Mouse (Mus musculus) midbrain, embryonic 12.5 days (tissue): ENCODE measurements at regions not wholly inside any gene's neighbourhood (a gene's known extent, or its start where the extent isn't known, plus 50 kb on each side); places are given as distances from the start of the nearest gene placed in this dataset.

ENCODE experiments used
- ATAC-seq: fragments of 200-750 bp; cut with Nextera tagmentation; 2 replicates; pipeline ENCODE4 v1.8.0; 2017; ENCODE audit warnings: low read depth, moderate TSS enrichment, moderate library complexity; ENCODE audit not compliant: low FRiP score
- H3K27ac ChIP-seq: fragments of 300-500 bp; sonication (generic); replicated peaks from 2 replicates; pipeline ENCODE4 v1.5.1; 2016; ENCODE audit warnings: mild to moderate bottlenecking
- H3K27me3 ChIP-seq: fragments of 300-500 bp; sonication (generic); 2 replicates; pipeline ENCODE4 v1.6.1; 2016; ENCODE audit warnings: mild to moderate bottlenecking
- H3K36me3 ChIP-seq: fragments of 300-500 bp; sonication (generic); 2 replicates; pipeline ENCODE4 v1.6.1; 2016
- H3K4me1 ChIP-seq: fragments of 300-500 bp; sonication (generic); 2 replicates; pipeline ENCODE4 v1.6.1; 2016
- H3K4me2 ChIP-seq: fragments of 300-500 bp; sonication (generic); replicated peaks from 2 replicates; pipeline ENCODE4 v1.6.1; 2016; ENCODE audit warnings: mild to moderate bottlenecking, moderate library complexity
- H3K4me3 ChIP-seq: fragments of 300-500 bp; sonication (generic); 2 replicates; pipeline ENCODE4 v1.5.1; 2016; ENCODE audit warnings: mild to moderate bottlenecking
- H3K9ac ChIP-seq: fragments of 300-500 bp; sonication (generic); replicated peaks from 2 replicates; pipeline ENCODE4 v1.6.1; 2016; ENCODE audit warnings: mild to moderate bottlenecking, moderate library complexity
- H3K9me3 ChIP-seq: fragments of 300-500 bp; sonication (generic); 2 replicates; pipeline ENCODE4 v1.6.1; 2016; ENCODE audit warnings: mild to moderate bottlenecking
- WGBS: fragments of 180-500 bp; shearing (Covaris S2); methylation state at CpG from one replicate; pipeline ENCODE4 v1.1.7; 2016; 5-methylcytosine and 5-hydroxymethylcytosine counted together

DNA sequence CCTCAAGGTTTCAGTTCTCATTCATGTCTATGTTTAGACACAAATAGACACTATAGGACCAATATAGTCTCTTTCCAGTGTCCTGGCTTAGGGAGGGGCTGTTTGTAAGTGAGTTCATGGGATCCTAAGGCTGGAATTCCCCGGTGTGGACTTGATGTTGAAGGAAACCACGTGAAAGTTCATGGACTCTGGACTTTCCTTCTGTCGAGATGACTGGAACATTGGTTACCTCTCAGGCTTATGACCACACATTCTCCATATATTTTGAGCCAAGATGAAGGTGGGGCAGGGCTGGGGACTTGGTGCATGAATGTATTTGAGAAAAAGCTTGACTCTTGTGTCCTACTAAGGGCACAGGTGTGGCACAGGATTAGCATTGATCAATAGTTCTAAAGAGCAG lies 206.3 kb upstream of the Ankrd55 start:
- Histone ChIP-seq H3K9me3 (no peaks in the 10 kb centered on the region), H3K36me3 (no peaks in the 10 kb centered on the region), H3K27ac (no peak overlapping the region), H3K4me2 (no peak overlapping the region), H3K4me1 (no peaks in the 10 kb centered on the region), H3K27me3 (no peaks in the 10 kb centered on the region), H3K4me3 (no peak overlapping the region), H3K9ac (no peak overlapping the region)
- WGBS = 87% methylated on average over 3 of the region's 3 CpGs
- no peak for ATAC-seq

DNA sequence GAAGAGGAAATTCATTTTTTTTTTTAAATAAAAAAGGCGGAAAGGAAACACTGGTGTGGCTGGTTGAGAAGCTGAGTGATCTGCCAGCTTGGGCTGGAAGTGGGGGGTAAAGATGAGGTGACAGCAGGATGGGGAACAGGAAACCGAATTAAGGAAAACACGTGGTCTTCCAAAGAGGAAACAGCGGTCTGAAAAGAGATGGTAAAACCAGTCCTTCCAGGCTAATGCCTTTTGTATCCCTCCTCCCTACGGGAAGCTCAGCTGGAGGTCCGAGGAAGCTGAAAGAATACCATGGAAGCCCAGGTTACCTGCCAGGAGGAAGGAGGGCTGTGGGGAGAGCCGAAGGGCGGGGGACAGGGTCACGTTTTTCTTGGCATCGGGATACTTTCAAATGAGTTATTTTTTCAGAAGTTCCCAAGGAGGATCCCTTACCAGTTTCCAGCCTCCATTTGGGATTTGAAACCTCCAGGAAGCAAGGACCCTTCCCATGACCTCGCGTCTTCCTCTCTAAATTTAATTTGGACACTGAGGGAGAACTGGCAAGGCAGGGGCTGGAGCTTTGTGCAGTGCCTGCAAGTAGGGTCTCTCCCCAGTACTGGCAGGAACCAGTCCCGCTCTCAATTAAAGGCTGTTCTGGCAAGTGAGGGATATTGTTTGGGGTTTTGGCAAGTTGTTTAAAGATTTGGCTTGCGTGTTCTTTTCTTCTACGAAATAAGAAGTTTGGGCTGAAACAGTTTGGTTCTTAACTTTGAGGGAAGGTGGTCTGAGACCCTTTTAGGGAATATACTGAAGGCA lies 203.6 kb upstream of the Ankrd55 start:
- no peak overlapping the region for H3K27ac ChIP-seq
- H3K27me3 ChIP-seq = no peaks in the 10 kb centered on the region
- H3K4me2 ChIP-seq = no peak overlapping the region
- WGBS = 54% methylated on average over 15 of the region's 15 CpGs
- H3K4me3 ChIP-seq = no peak overlapping the region
- peaks cover 7% of the 10 kb centered on the region; the same call in 1 of the 2 replicates for H3K4me1 ChIP-seq
- H3K36me3 ChIP-seq = no peaks in the 10 kb centered on the region
- no peak overlapping the region for H3K9ac ChIP-seq
- ATAC-seq = no peak
- H3K9me3 ChIP-seq = no peaks in the 10 kb centered on the region

DNA sequence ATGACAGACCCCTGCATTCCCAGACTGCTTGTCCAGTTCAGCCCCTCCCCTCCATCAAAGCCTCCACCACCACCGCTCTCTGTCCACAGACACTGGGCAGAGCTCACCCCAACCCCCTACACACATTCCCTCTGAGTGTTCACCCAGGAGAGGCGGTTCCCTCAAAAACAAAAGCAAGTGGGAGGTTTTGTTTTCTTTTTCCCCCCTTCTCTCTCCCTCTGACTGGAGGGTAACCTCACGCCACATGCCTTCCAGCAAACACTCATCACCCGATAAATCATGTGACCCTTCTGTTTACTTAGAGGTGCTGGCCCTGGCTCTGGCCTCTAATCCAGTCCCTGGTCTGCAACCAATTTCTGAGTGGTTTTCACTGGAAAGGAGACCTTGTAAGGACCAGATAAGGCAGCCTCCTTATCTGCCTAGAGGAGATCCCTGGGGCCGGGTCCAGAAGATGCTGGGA lies 199.9 kb upstream of the Ankrd55 start:
- H3K4me2 ChIP-seq = no peak overlapping the region
- no peak for ATAC-seq
- no peak overlapping the region for H3K9ac ChIP-seq
- peaks cover 7% of the 10 kb centered on the region; the same call in 1 of the 2 replicates for H3K4me1 ChIP-seq
- H3K36me3 ChIP-seq = no peaks in the 10 kb centered on the region
- H3K27me3 ChIP-seq = no peaks in the 10 kb centered on the region
- H3K9me3 ChIP-seq = no peaks in the 10 kb centered on the region
- 28% methylated on average over 5 of the region's 5 CpGs for WGBS
- H3K4me3 ChIP-seq = no peak overlapping the region
- H3K27ac ChIP-seq = no peak overlapping the region

DNA sequence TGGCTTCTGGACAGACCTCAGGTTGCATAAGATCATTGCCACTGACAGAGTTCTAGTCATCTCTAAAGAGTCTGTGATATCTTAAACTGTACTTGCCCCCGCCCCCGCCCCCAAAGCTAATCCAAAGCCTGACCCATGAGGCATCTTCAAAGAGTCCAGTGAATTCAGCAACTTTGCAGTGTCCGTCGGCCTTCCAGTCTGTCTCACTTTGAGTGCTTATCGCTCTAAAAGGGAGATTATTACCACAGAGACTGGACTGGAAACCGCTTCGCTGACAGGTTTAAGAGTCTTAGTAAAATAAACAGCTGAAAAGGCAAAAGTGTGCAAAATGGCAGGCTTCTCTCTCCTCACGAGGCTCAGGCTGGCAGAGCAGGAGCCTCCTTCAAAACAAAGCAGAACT lies 197.5 kb upstream of the Ankrd55 start:
- no peak for ATAC-seq
- H3K9ac ChIP-seq = no peak overlapping the region
- 61% methylated on average over 8 of the region's 8 CpGs for WGBS
- H3K36me3 ChIP-seq = no peaks in the 10 kb centered on the region
- H3K4me1 ChIP-seq = peaks cover 7% of the 10 kb centered on the region; the same call in 1 of the 2 replicates
- no peak overlapping the region for H3K4me2 ChIP-seq
- H3K27me3 ChIP-seq = no peaks in the 10 kb centered on the region
- H3K4me3 ChIP-seq = no peak overlapping the region
- H3K9me3 ChIP-seq = no peaks in the 10 kb centered on the region
- H3K27ac ChIP-seq = no peak overlapping the region

DNA sequence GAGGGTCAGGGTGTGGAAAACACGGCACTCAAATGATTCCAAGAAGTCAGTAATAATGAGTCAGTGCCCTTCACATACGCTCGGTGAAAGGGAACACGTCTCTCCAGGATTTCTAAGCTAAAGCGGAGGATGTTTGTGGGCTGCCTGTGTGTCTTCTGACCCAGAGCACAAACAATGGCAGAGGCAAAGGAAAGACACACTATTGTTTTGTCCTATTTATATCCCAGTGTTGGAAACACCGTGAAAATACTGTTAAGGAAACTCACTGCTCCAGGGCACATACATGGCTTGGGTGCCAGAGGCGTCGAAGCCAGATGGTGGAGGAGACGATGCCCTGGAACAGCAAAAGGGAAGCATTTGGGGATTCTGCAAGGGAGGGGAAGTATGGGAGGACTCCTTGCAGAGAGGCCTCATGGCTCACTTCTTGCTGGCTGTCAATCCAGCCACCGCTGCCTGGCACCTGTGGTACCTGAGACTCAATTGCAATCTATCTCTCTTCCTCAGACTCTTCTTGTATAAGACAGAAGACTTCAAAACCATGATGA lies 192.6 kb upstream of the Ankrd55 start:
- no peak overlapping the region for H3K27ac ChIP-seq
- no peak overlapping the region for H3K4me2 ChIP-seq
- H3K36me3 ChIP-seq = no peaks in the 10 kb centered on the region
- 88% methylated on average over 10 of the region's 10 CpGs for WGBS
- H3K4me1 ChIP-seq = peaks cover 4% of the 10 kb centered on the region; the same call in 1 of the 2 replicates
- no peak overlapping the region for H3K4me3 ChIP-seq
- no peak for ATAC-seq
- no peaks in the 10 kb centered on the region for H3K9me3 ChIP-seq
- H3K27me3 ChIP-seq = no peaks in the 10 kb centered on the region
- no peak overlapping the region for H3K9ac ChIP-seq

DNA sequence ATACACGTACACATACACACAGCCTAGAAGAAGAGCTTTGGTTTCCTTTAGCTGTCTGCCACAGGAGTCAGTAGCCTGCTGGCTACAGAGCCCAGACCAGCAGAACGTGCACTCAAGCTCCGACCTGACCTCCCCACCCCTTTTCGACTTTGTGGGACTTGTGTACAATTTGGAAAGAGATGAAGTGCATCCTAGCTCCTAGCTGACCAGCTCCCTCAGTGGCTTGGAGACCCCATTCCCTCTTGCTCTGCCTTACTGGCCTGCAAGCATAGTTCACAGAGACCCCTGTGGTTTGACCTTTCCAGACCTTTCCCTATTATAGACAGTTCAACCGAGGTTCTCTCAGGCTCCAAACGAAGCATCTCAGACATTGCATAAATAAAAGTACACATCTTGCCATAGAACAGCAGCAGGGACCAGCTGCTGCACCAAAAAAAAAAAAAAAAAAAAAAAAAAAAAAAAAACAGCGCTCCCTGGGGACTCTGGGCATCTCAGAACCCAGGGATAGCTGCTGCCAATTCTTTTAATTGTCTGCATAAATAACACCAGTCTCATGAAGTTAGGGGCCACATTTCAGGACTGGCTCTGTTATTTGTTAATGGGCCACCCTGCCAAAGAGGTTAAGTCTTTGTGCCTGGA lies 188.2 kb upstream of the Ankrd55 start:
- no peaks in the 10 kb centered on the region for H3K27me3 ChIP-seq
- H3K27ac ChIP-seq = no peak overlapping the region
- ATAC-seq = peak; percentile 31
- 37% methylated on average over 7 of the region's 7 CpGs for WGBS
- H3K4me2 ChIP-seq = peak overlapping the region; percentile 78
- peak overlapping the region; percentile 60; the same call in 1 of the 2 replicates for H3K9ac ChIP-seq
- H3K4me3 ChIP-seq = peak overlapping the region; percentile 51
- H3K4me1 ChIP-seq = peaks cover 12% of the 10 kb centered on the region
- H3K9me3 ChIP-seq = no peaks in the 10 kb centered on the region
- no peaks in the 10 kb centered on the region for H3K36me3 ChIP-seq

DNA sequence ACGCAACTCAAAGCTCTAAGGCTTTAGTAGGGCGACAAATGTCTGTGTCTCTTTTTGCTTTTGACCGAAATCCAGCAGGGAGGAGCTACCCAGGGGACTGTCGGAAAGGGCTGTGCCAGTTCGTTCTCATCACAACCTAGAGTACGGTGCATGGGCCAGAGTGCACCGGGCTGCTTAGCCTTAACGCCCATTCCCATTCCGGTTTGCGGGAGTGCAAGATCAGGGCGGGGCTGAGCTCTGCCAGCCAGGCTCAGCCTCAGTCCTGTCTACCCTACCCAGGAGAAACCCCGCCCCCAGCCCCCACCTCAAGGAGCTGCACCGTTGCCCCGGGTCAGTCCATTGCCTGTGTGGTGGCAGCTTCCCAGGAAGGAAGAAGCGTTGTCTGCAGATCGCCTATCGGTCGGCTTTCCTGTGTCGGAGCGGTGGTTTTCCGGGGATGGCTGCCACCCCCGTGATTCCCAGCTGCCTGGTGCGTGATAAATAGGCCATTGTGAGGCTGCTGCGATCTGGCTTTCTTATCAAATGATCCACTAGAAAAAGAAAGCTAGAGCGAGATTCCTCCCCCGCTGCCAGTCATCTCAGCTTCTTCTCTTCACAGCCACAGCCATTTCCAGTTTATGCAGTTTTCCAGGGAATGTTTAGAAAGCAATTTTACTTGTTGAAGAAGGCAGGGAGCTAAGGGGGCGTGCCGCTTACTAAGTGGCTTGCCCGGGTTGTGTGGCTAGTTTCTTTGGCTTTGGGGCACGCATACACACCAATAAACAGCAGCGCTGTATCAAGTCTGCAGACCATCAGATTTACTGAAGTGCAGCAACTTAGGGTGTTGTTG lies 187.4 kb upstream of the Ankrd55 start:
- Histone ChIP-seq H3K4me1 (peaks cover 12% of the 10 kb centered on the region), H3K27me3 (no peaks in the 10 kb centered on the region), H3K27ac (peak overlapping the region; percentile 72), H3K9ac (peak overlapping the region; percentile 60), H3K4me2 (peak overlapping the region; percentile 78), H3K36me3 (no peaks in the 10 kb centered on the region), H3K9me3 (no peaks in the 10 kb centered on the region), H3K4me3 (peak overlapping the region; percentile 51)
- ATAC-seq = peak; percentile 94
- 4% methylated on average over 31 of the region's 31 CpGs for WGBS

DNA sequence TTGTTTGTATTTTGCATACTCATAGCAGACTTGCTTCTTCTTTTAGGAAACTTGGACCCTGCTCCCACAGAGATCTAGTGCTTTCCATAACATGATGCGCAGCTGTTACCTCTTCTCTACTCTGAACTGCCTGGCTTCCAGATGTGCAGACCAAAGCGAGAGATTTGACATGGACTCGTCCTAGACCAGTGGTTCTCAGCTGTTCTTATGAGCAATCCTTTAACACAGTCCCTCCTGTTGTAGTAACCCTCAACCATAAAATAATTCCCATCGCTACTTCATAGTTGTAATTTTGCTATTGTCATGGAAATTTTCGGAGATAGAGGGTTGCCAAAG lies 186.9 kb upstream of the Ankrd55 start:
- 45% methylated on average over 5 of the region's 5 CpGs for whole genome bisulfite sequencing
- H3K36me3 ChIP-seq = no peaks in the 10 kb centered on the region
- H3K9ac ChIP-seq = peak overlapping the region; percentile 60; the same call in 1 of the 2 replicates
- no peaks in the 10 kb centered on the region for H3K27me3 ChIP-seq
- H3K4me2 ChIP-seq = peak overlapping the region; percentile 78
- ATAC-seq = no peak
- no peaks in the 10 kb centered on the region for H3K9me3 ChIP-seq
- peaks cover 12% of the 10 kb centered on the region for H3K4me1 ChIP-seq
- peak overlapping the region; percentile 51 for H3K4me3 ChIP-seq
- no peak overlapping the region for H3K27ac ChIP-seq

DNA sequence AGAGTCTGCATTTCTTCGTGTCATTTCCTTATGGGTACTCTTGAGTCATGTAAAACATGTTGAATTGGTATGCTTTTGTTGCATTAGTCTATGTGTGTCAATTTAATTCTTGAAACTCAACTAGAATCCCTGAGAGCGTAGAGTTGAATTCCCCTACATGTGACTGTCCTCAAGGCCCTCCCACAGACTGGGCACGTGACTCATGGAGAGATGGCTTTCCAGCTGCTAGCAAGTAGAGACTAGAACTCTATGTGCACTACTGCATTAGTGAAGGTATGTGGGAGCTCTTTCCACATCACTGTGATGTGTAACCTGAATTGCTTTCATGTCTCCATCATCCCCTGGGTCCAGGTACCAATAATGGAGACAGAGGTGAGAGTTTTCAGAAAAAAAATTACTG lies 182.3 kb upstream of the Ankrd55 start:
- H3K9ac ChIP-seq = no peak overlapping the region
- no peak overlapping the region for H3K4me3 ChIP-seq
- WGBS = 88% methylated on average over 3 of the region's 3 CpGs
- no peaks in the 10 kb centered on the region for H3K9me3 ChIP-seq
- no peaks in the 10 kb centered on the region for H3K27me3 ChIP-seq
- H3K27ac ChIP-seq = no peak overlapping the region
- H3K4me1 ChIP-seq = peaks cover 7% of the 10 kb centered on the region
- ATAC-seq = no peak
- H3K36me3 ChIP-seq = no peaks in the 10 kb centered on the region
- no peak overlapping the region for H3K4me2 ChIP-seq

DNA sequence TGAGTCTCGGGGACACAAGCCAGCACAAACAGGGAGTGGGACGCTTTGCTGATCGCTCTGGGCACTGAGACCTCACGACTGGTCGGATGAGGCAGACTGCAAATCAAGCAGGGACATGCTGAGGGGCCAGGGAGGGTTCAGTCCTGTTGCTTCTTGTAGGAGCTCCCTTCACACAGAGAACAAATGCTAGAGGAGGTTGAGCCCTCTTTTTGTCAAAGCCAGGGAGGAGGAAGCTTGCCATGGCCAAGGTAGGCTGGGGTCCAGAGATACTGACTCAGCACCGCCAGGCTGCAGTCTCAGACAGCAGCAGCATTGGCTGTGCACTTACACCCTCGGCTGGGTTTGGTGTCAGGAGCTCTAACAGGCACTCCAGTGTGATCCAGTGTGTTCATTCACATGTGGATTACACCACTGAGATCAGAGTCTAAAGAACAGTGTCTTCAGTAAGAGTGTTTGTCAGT lies 173.5 kb upstream of the Ankrd55 start:
- WGBS = 82% methylated on average over 7 of the region's 7 CpGs

DNA sequence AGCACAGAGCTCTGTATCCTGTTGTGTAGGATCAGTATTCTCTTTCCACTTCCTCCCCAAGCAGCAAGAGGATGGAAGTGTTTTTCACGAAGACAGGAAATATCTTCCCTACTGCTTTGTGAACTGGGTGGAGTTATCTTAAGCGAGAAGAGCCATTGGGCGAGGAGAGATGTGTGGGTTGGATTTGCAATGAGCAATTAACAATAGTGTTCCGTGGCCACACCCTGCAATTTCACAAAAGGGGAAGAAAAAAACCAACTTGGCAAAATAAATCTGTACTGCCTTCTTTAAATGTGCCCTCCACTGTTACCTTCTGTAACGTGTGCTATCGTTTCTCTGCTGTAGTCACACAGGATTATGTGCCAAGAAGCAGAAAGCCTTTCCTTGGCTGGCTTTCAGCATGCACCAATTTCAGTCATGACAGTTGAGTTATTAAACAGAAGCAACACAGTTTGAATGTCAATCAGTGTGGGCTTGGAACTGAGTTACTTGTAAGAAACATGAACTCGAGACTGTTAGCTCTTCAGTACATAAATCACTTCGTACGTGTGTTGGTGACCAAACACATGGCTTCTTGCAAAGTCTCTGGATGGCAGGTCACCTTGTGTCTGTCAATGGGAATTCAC lies 172.0 kb upstream of the Ankrd55 start:
- Histone ChIP-seq H3K4me1 (peaks cover 10% of the 10 kb centered on the region; the same call in 1 of the 2 replicates), H3K27ac (no peak overlapping the region), H3K4me2 (no peak overlapping the region), H3K36me3 (no peaks in the 10 kb centered on the region), H3K4me3 (no peak overlapping the region), H3K9me3 (no peaks in the 10 kb centered on the region), H3K9ac (no peak overlapping the region), H3K27me3 (no peaks in the 10 kb centered on the region)
- WGBS = 84% methylated on average over 9 of the region's 9 CpGs
- no peak for ATAC-seq

More for the DNA sequence above, 173.5 kb upstream of the Ankrd55 start:
- H3K4me1 ChIP-seq = peaks cover 3% of the 10 kb centered on the region; the same call in 1 of the 2 replicates
- no peak overlapping the region for H3K9ac ChIP-seq
- H3K36me3 ChIP-seq = no peaks in the 10 kb centered on the region
- no peak overlapping the region for H3K4me3 ChIP-seq
- H3K27ac ChIP-seq = no peak overlapping the region
- H3K4me2 ChIP-seq = no peak overlapping the region
- ATAC-seq = no peak
- H3K27me3 ChIP-seq = no peaks in the 10 kb centered on the region
- no peaks in the 10 kb centered on the region for H3K9me3 ChIP-seq
